Mouse (Mus musculus) spleen, adult 2 months (tissue): ENCODE results near the gene Arrb1.

Experiments
- CTCF ChIP-seq: fragments of 200-500 bp; IDR thresholded peaks from 2 replicates; pipeline ENCODE4 v1.5.1; 2011; ENCODE audit warnings: mild to moderate bottlenecking, inconsistent platforms; ENCODE audit not compliant: insufficient read depth, insufficient read length, insufficient replicate concordance; ENCODE audit errors: extremely low read depth
- POLR2A ChIP-seq: fragments of 200-500 bp; IDR thresholded peaks from 2 replicates; pipeline ENCODE4 v1.6.1; 2011; ENCODE audit warnings: low read depth, low read length, inconsistent platforms

DNA sequence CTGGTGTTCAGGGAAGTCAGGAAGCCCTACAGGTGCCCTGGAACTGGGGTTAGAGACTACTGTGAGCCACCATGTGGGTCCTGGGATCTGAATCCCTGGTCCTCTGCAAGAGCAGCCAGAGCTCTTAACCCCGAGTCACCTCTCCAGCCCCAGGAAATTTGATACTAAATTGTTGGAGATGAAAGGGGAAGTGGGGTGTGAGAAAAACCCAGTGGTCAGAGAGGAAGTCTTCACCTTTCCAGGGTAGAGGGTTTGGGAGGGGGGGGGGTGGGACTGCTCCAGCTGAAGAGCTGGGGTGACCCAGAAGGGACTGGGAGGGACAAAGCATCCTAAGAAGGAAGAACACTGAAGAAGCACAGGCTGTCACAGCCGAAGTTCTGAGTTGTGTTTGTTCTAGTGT lies 72.4 kb downstream of the Arrb1 start:
- no peak for TF ChIP-seq POLR2A
- TF ChIP-seq CTCF, result no peak
